In the genomic region with DNA sequence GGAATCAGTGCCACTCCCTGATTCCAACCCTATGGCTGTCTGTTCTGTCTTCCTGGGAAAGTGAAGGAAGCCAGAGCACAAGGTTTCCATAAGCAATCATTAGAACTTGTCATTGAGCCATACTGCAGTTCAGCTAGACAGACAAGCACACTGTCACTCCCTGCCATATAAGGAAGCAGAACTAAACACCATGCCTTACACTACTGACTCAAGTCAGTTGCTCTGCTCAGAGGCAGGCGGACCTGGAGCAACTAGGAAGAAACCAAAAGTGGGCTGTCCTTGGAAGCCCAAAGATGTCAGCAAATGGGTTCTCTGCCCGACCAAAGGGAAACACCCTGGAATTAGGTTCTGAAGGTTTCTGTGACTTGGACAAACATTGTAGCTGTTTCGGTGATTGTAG, we compare ENCODE assay signal across 14 mouse cellular contexts. TPM values are rescaled to one million over a fixed set of nuclear protein-coding genes. Genes with fewer than 3 reads are reported as not detected.
DNase-seq lines count a peak whose midpoint lies in the region; ATAC-seq and TF ChIP-seq lines count a peak whose summit lies in the region.
"Had no signal": no experiment of that assay in that cellular context is flagged by ENCODE, and none has a peak within 500 bp of the region (broad histone marks: within the 10 kb centered on the region; RNA-seq: fewer than 3 reads in every experiment).

No protein-coding gene starts in this region.

- H3K9me3 ChIP-seq in kidney, postnatal 0 days (replicated peaks; ENCODE audit: low read length) = no peaks in the 10 kb centered on the region
- no peaks in the 10 kb centered on the region for H3K9me3 ChIP-seq in forebrain, embryonic 16.5 days (ENCODE audit: control insufficient read depth, low read length)

- H3K27me3 ChIP-seq in kidney, postnatal 0 days (ENCODE audit: insufficient read depth, low read length) = no peaks in the 10 kb centered on the region
- no peaks in the 10 kb centered on the region for H3K27me3 ChIP-seq in forebrain, embryonic 16.5 days (replicated peaks; ENCODE audit: control insufficient read depth, insufficient read depth, low read length)

- intact Hi-C loops in gastrocnemius, adult 2 months (cut with DNase I) = loop anchor here (5.0 kb wide), 2 partner anchors 99 to 149 kb away; no protein-coding TSS in a partner anchor

- H3K27ac ChIP-seq in gastrocnemius, adult 2 months = peak overlapping the region; percentile 79
- H3K27ac ChIP-seq in kidney, postnatal 0 days = 0 out of 2 replicates have a peak overlapping the region, but pooled peaks have one; percentile 0
- H3K27ac ChIP-seq in bone marrow macrophage, adult 2 months (ENCODE audit: insufficient read depth, low read depth, low read length) = peak overlapping the region; percentile 61
- no peak overlapping the region for H3K27ac ChIP-seq in forebrain, embryonic 16.5 days (ENCODE audit: low read length)

- TF ChIP-seq POLR2A in bone marrow macrophage, adult 2 months (IDR thresholded peaks at IDR 0.05; ENCODE audit: borderline replicate concordance, low read depth, low read length) = no peak

- 84% methylated on average over 3 of the region's 3 CpGs for WGBS in kidney, postnatal 0 days
- 91% methylated on average over 3 of the region's 3 CpGs for WGBS in forebrain, embryonic 16.5 days

- H3K36me3 ChIP-seq in kidney, postnatal 0 days (ENCODE audit: insufficient read depth, low read length) = no peaks in the 10 kb centered on the region
- no peaks in the 10 kb centered on the region for H3K36me3 ChIP-seq in forebrain, embryonic 16.5 days (ENCODE audit: control insufficient read depth, insufficient read depth)

- no peak for TF ChIP-seq CTCF in gastrocnemius, adult 2 months (IDR thresholded peaks at IDR 0.05)
- TF ChIP-seq CTCF in kidney, postnatal 0 days (IDR thresholded peaks at IDR 0.05; ENCODE audit: low read depth) = no peak
- no peak for TF ChIP-seq CTCF in bone marrow macrophage, adult 2 months (IDR thresholded peaks at IDR 0.05; ENCODE audit: low read depth, low read length)

- peaks cover 21% of the 10 kb centered on the region; the same call in 1 of the 2 replicates for H3K4me1 ChIP-seq in kidney, postnatal 0 days (replicated peaks; ENCODE audit: insufficient read depth, low read length)
- H3K4me1 ChIP-seq in bone marrow macrophage, adult 2 months (ENCODE audit: control insufficient read depth, insufficient read depth, low read length) = peaks cover 37% of the 10 kb centered on the region
- H3K4me1 ChIP-seq in forebrain, embryonic 16.5 days (replicated peaks; ENCODE audit: control insufficient read depth, insufficient read depth, low read length) = no peaks in the 10 kb centered on the region

- H3K4me2 ChIP-seq in kidney, postnatal 0 days (ENCODE audit: low read length) = no peak overlapping the region
- no peak overlapping the region for H3K4me2 ChIP-seq in forebrain, embryonic 16.5 days (ENCODE audit: low read length)

- no peak for ATAC-seq in kidney, postnatal 0 days (replicated peaks; ENCODE audit: low FRiP score, low read depth)
- ATAC-seq in erythroblast, adult 5-6 weeks (replicated peaks; ENCODE audit: low FRiP score, poor library complexity, severe bottlenecking) = no peak
- ATAC-seq in forebrain, embryonic 16.5 days = no peak
- ATAC-seq: activated CD4-positive, CD25-positive, alpha-beta regulatory T cell, adult 4 months; forebrain, embryonic 14.5 days; inflammation-experienced regulatory T-cells, adult 6 months had no signal

- no peak overlapping the region for H3K4me3 ChIP-seq in gastrocnemius, adult 2 months
- no peak overlapping the region for H3K4me3 ChIP-seq in kidney, postnatal 0 days (replicated peaks; ENCODE audit: low read depth, low read length)
- H3K4me3 ChIP-seq in bone marrow macrophage, adult 2 months (ENCODE audit: insufficient read depth, low read length) = no peak overlapping the region
- no peak overlapping the region for H3K4me3 ChIP-seq in forebrain, embryonic 16.5 days (replicated peaks; ENCODE audit: low read length)

- DNase-seq in gastrocnemius, adult 2 months = no peak
- DNase-seq in gastrocnemius, postnatal 10 days = no peak
- DNase-seq in kidney, postnatal 0 days (ENCODE audit: low spot score) = no peak
- DNase-seq in kidney, adult 18-20 months = no peak
- peak; percentile 26 for DNase-seq in lung, postnatal 25 days (ENCODE audit: low spot score)
- DNase-seq: cerebellum, adult 9-11 months; thymus, adult 2 months had no signal

- H3K9ac ChIP-seq in kidney, postnatal 0 days (ENCODE audit: low read depth, low read length) = no peak overlapping the region
- H3K9ac ChIP-seq in forebrain, embryonic 16.5 days (replicated peaks; ENCODE audit: low read depth, low read length) = no peak overlapping the region

RNA-seq across cellular contexts. Expression of a gene that starts 10.3 kb away (rescaled TPM):
- total RNA-seq in gastrocnemius, adult 2 months (2021) = 10 to 100 TPM; 23.9 to 39.9 TPM
- total RNA-seq in gastrocnemius, postnatal 10 days (2021) = 10 to 100 TPM; 70.2 to 87.0 TPM
- 233 and 263 TPM in 2 replicates for polyA plus RNA-seq in kidney, postnatal 0 days (2015; fragmentation: Nextera tagmentation; extraction: Ambion mirVana)
- 7.9 and 8.6 TPM in 2 replicates for polyA plus RNA-seq in bone marrow macrophage, adult 2 months (2012; ENCODE audit: insufficient read depth, insufficient read length, missing spikeins)
- total RNA-seq in erythroblast, adult 5-6 weeks (2015; ENCODE audit: low replicate concordance) = 1.2 TPM in 1 of 2 replicates, not detected in the other
- total RNA-seq in erythroblast, adult 5-6 weeks (2017; ENCODE audit: low replicate concordance) = 0.26 TPM in 1 of 2 replicates, not detected in the other
- 56.8 and 58.5 TPM in 2 replicates for polyA plus RNA-seq in forebrain, embryonic 16.5 days (2015; fragmentation: Nextera tagmentation; extraction: Ambion mirVana)
- total RNA-seq: megakaryocyte-erythroid progenitor cell, adult 5-6 weeks had no signal
- polyA plus RNA-seq: activated CD4-positive, CD25-positive, alpha-beta regulatory T cell, adult 4 months had no signal

Comparison
In these comparisons a context has a peak if more than half of its experiments do, and no peak if none do; other contexts are left out.
1. RNA of a gene that starts 10.3 kb away (total RNA-seq): 70.2 to 87.0 TPM in gastrocnemius, postnatal 10 days and 23.9 to 39.9 TPM in gastrocnemius, adult 2 months; 0.26 to 1.2 TPM in erythroblast, adult 5-6 weeks; every median in the first group is over 10 times any median in the second.